Mouse (Mus musculus): ENCODE measurements around the gene Sln. TPM values are rescaled to one million over a fixed set of nuclear protein-coding genes. Genes with fewer than 3 reads are reported as not detected.

Gene Sln
- polyA plus RNA-seq (2014; fragmentation: Nextera tagmentation; extraction: Ambion mirVana) = 1.2 and 2.0 TPM in 2 replicates

- Histone ChIP-seq H3K4me2 (ENCODE audit: low read depth, low read length) (no peak within 1 kb of the TSS), H3K4me3 (ENCODE audit: low read depth, low read length) (no peak within 1 kb of the TSS), H3K27ac (replicated peaks; ENCODE audit: low read depth, low read length) (no peak within 1 kb of the TSS), H3K9me3 (replicated peaks; ENCODE audit: control insufficient read depth, low read length) (no peaks in the 10 kb centered on the region), H3K36me3 (replicated peaks; ENCODE audit: control insufficient read depth, insufficient read depth, low read depth, low read length) (no peaks in the 10 kb centered on the region), H3K4me1 (ENCODE audit: control insufficient read depth, insufficient read depth, low read length) (no peaks in the 10 kb centered on the region), H3K9ac (replicated peaks; ENCODE audit: low read length) (no peak within 1 kb of the TSS), H3K27me3 (ENCODE audit: control insufficient read depth, insufficient read depth, low read length) (no peaks in the 10 kb centered on the region)
- WGBS = 87% methylated on average over 4 of the region's 4 CpGs
- no peak for DNase-seq (ENCODE audit: low spot score)
- ATAC-seq (replicated peaks; ENCODE audit: insufficient number of reproducible peaks, low FRiP score, low TSS enrichment, low read depth) = no peak
Observed at GRCm38 (mm10) chr9:53849864-53850263, at the start of gene Sln. Gene Sln (plus strand): TSS chr9:53850164.

- no peak overlapping the region for H3K4me3 ChIP-seq (ENCODE audit: low read depth, low read length)
- no peaks in the 10 kb centered on the region for H3K9me3 ChIP-seq (replicated peaks; ENCODE audit: control insufficient read depth, low read length)
- H3K36me3 ChIP-seq (replicated peaks; ENCODE audit: control insufficient read depth, insufficient read depth, low read depth, low read length) = no peaks in the 10 kb centered on the region
- H3K4me2 ChIP-seq (ENCODE audit: low read depth, low read length) = no peak overlapping the region
- DNase-seq (ENCODE audit: low spot score) = no peak
- H3K4me1 ChIP-seq (ENCODE audit: control insufficient read depth, insufficient read depth, low read length) = no peaks in the 10 kb centered on the region
- ATAC-seq (replicated peaks; ENCODE audit: insufficient number of reproducible peaks, low FRiP score, low TSS enrichment, low read depth) = no peak
- 95% methylated on average over 7 of the region's 7 CpGs for WGBS
- no peak overlapping the region for H3K9ac ChIP-seq (replicated peaks; ENCODE audit: low read length)
- H3K27ac ChIP-seq (replicated peaks; ENCODE audit: low read depth, low read length) = no peak overlapping the region
- H3K27me3 ChIP-seq (ENCODE audit: control insufficient read depth, insufficient read depth, low read length) = no peaks in the 10 kb centered on the region
Observed at GRCm38 (mm10) chr9:53802921-53803320, 47.0 kb upstream of the Sln start.

GRCm38 (mm10) chr9:53806496-53807086 lies 43.4 kb upstream of the Sln start:
- no peak overlapping the region for H3K4me2 ChIP-seq (ENCODE audit: low read depth, low read length)
- ATAC-seq (replicated peaks; ENCODE audit: insufficient number of reproducible peaks, low FRiP score, low TSS enrichment, low read depth) (no peak), DNase-seq (ENCODE audit: low spot score) (no peak)
- 24% methylated on average over 7 of the region's 7 CpGs for WGBS
- H3K27me3 ChIP-seq (ENCODE audit: control insufficient read depth, insufficient read depth, low read length) = no peaks in the 10 kb centered on the region
- H3K9me3 ChIP-seq (replicated peaks; ENCODE audit: control insufficient read depth, low read length) = no peaks in the 10 kb centered on the region
- no peak overlapping the region for H3K4me3 ChIP-seq (ENCODE audit: low read depth, low read length)
- H3K27ac ChIP-seq (replicated peaks; ENCODE audit: low read depth, low read length) = no peak overlapping the region
- H3K36me3 ChIP-seq (replicated peaks; ENCODE audit: control insufficient read depth, insufficient read depth, low read depth, low read length) = no peaks in the 10 kb centered on the region
- no peak overlapping the region for H3K9ac ChIP-seq (replicated peaks; ENCODE audit: low read length)
- H3K4me1 ChIP-seq (ENCODE audit: control insufficient read depth, insufficient read depth, low read length) = no peaks in the 10 kb centered on the region

- H3K9me3 ChIP-seq (replicated peaks; ENCODE audit: control insufficient read depth, low read length) = no peaks in the 10 kb centered on the region
- 95% methylated on average over 6 of the region's 6 CpGs for WGBS
- no peak overlapping the region for H3K4me2 ChIP-seq (ENCODE audit: low read depth, low read length)
- no peak overlapping the region for H3K4me3 ChIP-seq (ENCODE audit: low read depth, low read length)
- ATAC-seq (replicated peaks; ENCODE audit: insufficient number of reproducible peaks, low FRiP score, low TSS enrichment, low read depth) (no peak), DNase-seq (ENCODE audit: low spot score) (no peak)
- no peaks in the 10 kb centered on the region for H3K36me3 ChIP-seq (replicated peaks; ENCODE audit: control insufficient read depth, insufficient read depth, low read depth, low read length)
- H3K27ac ChIP-seq (replicated peaks; ENCODE audit: low read depth, low read length) = no peak overlapping the region
- H3K9ac ChIP-seq (replicated peaks; ENCODE audit: low read length) = no peak overlapping the region
- H3K27me3 ChIP-seq (ENCODE audit: control insufficient read depth, insufficient read depth, low read length) = no peaks in the 10 kb centered on the region
- no peaks in the 10 kb centered on the region for H3K4me1 ChIP-seq (ENCODE audit: control insufficient read depth, insufficient read depth, low read length)
Observed at GRCm38 (mm10) chr9:53813418-53813817, 36.5 kb upstream of the Sln start.

GRCm38 (mm10) chr9:53818760-53819159 lies 31.2 kb upstream of the Sln start:
- no peaks in the 10 kb centered on the region for H3K27me3 ChIP-seq (ENCODE audit: control insufficient read depth, insufficient read depth, low read length)
- no peaks in the 10 kb centered on the region for H3K9me3 ChIP-seq (replicated peaks; ENCODE audit: control insufficient read depth, low read length)
- ATAC-seq (replicated peaks; ENCODE audit: insufficient number of reproducible peaks, low FRiP score, low TSS enrichment, low read depth) = no peak
- WGBS = 31% methylated on average over 4 of the region's 4 CpGs
- peak; percentile 62 for DNase-seq (ENCODE audit: low spot score)
- H3K36me3 ChIP-seq (replicated peaks; ENCODE audit: control insufficient read depth, insufficient read depth, low read depth, low read length) = no peaks in the 10 kb centered on the region
- no peak overlapping the region for H3K4me2 ChIP-seq (ENCODE audit: low read depth, low read length)
- no peaks in the 10 kb centered on the region for H3K4me1 ChIP-seq (ENCODE audit: control insufficient read depth, insufficient read depth, low read length)
- no peak overlapping the region for H3K4me3 ChIP-seq (ENCODE audit: low read depth, low read length)
- H3K27ac ChIP-seq (replicated peaks; ENCODE audit: low read depth, low read length) = no peak overlapping the region
- H3K9ac ChIP-seq (replicated peaks; ENCODE audit: low read length) = no peak overlapping the region

- 13% methylated on average over 9 of the region's 9 CpGs for WGBS
Observed at GRCm38 (mm10) chr9:53825318-53825717, 24.6 kb upstream of the Sln start.

GRCm38 (mm10) chr9:53829081-53829865 lies 20.7 kb upstream of the Sln start:
- Histone ChIP-seq H3K27me3 (ENCODE audit: control insufficient read depth, insufficient read depth, low read length) (no peaks in the 10 kb centered on the region), H3K4me1 (ENCODE audit: control insufficient read depth, insufficient read depth, low read length) (no peaks in the 10 kb centered on the region), H3K9ac (replicated peaks; ENCODE audit: low read length) (peak overlapping the region; percentile 50; the same call in 1 of the 2 replicates), H3K9me3 (replicated peaks; ENCODE audit: control insufficient read depth, low read length) (no peaks in the 10 kb centered on the region), H3K36me3 (replicated peaks; ENCODE audit: control insufficient read depth, insufficient read depth, low read depth, low read length) (no peaks in the 10 kb centered on the region), H3K4me2 (ENCODE audit: low read depth, low read length) (peak overlapping the region; percentile 53), H3K4me3 (ENCODE audit: low read depth, low read length) (peak overlapping the region; percentile 35), H3K27ac (replicated peaks; ENCODE audit: low read depth, low read length) (no peak overlapping the region)
- 21% methylated on average over 14 of the region's 14 CpGs for WGBS
- DNase-seq (ENCODE audit: low spot score) = peak; percentile 83
- ATAC-seq (replicated peaks; ENCODE audit: insufficient number of reproducible peaks, low FRiP score, low TSS enrichment, low read depth) = no peak

More at GRCm38 (mm10) chr9:53825318-53825717, 24.6 kb upstream of the Sln start:
- H3K27ac ChIP-seq (replicated peaks; ENCODE audit: low read depth, low read length) = no peak overlapping the region
- no peak overlapping the region for H3K4me3 ChIP-seq (ENCODE audit: low read depth, low read length)
- no peaks in the 10 kb centered on the region for H3K36me3 ChIP-seq (replicated peaks; ENCODE audit: control insufficient read depth, insufficient read depth, low read depth, low read length)
- H3K27me3 ChIP-seq (ENCODE audit: control insufficient read depth, insufficient read depth, low read length) = no peaks in the 10 kb centered on the region
- no peaks in the 10 kb centered on the region for H3K4me1 ChIP-seq (ENCODE audit: control insufficient read depth, insufficient read depth, low read length)
- no peak overlapping the region for H3K9ac ChIP-seq (replicated peaks; ENCODE audit: low read length)
- no peak overlapping the region for H3K4me2 ChIP-seq (ENCODE audit: low read depth, low read length)
- peak; percentile 80 for DNase-seq (ENCODE audit: low spot score)
- no peak for ATAC-seq (replicated peaks; ENCODE audit: insufficient number of reproducible peaks, low FRiP score, low TSS enrichment, low read depth)
- H3K9me3 ChIP-seq (replicated peaks; ENCODE audit: control insufficient read depth, low read length) = no peaks in the 10 kb centered on the region

- peak overlapping the region; percentile 53 for H3K4me2 ChIP-seq (ENCODE audit: low read depth, low read length)
- no peaks in the 10 kb centered on the region for H3K27me3 ChIP-seq (ENCODE audit: control insufficient read depth, insufficient read depth, low read length)
- H3K4me1 ChIP-seq (ENCODE audit: control insufficient read depth, insufficient read depth, low read length) = no peaks in the 10 kb centered on the region
- no peak overlapping the region for H3K27ac ChIP-seq (replicated peaks; ENCODE audit: low read depth, low read length)
- no peaks in the 10 kb centered on the region for H3K9me3 ChIP-seq (replicated peaks; ENCODE audit: control insufficient read depth, low read length)
- peak overlapping the region; percentile 50; the same call in 1 of the 2 replicates for H3K9ac ChIP-seq (replicated peaks; ENCODE audit: low read length)
- ATAC-seq (replicated peaks; ENCODE audit: insufficient number of reproducible peaks, low FRiP score, low TSS enrichment, low read depth) (no peak), DNase-seq (ENCODE audit: low spot score) (peak; percentile 3)
- WGBS = 53% methylated on average over 2 of the region's 2 CpGs
- H3K36me3 ChIP-seq (replicated peaks; ENCODE audit: control insufficient read depth, insufficient read depth, low read depth, low read length) = no peaks in the 10 kb centered on the region
- peak overlapping the region; percentile 35; the same call in 1 of the 2 replicates for H3K4me3 ChIP-seq (ENCODE audit: low read depth, low read length)
Observed at GRCm38 (mm10) chr9:53829866-53830209, 20.1 kb upstream of the Sln start.
